In the genomic region with DNA sequence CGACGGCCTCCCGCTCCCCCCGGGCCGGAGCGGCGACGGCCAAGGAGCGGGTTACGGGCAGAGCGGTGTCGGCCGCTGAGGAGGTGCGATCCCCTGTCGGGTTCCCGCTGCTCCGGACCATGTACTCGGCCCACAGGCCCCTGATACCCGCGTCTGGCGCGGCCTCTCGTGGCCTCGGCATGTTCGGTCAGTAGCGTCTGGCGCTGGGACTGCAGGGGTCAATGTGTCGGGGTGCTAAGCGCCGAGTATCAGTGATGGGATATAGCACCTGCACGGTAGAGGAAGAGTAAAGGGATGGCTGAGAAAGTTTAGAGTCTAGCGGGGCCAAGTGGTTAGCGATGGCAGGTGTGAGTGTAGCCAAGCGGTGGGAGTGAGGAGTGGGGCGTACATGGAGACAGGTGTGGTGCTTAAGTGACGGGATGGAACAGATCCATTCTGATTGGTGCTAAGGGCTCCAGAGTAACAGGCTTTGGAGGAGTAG, we compare ENCODE assay signal across 8 mouse cellular contexts. TPM values are rescaled to one million over a fixed set of nuclear protein-coding genes. Genes with fewer than 3 reads are reported as not detected.
DNase-seq lines count a peak whose midpoint lies in the region; ATAC-seq and TF ChIP-seq lines count a peak whose summit lies in the region.

No protein-coding gene starts in this region.

- H3K27ac ChIP-seq in ES-Bruce4 (ENCODE audit: insufficient read depth, low read length) = peak overlapping the region; percentile 17
- peak overlapping the region; percentile 97 for H3K27ac ChIP-seq in embryonic facial prominence, embryonic 11.5 days (replicated peaks; ENCODE audit: low read depth, low read length)
- H3K27ac ChIP-seq in limb, embryonic 13.5 days = peak overlapping the region; percentile 100
- peak overlapping the region; percentile 99 for H3K27ac ChIP-seq in midbrain, embryonic 15.5 days

- H3K9me3 ChIP-seq in ES-Bruce4 (replicated peaks; ENCODE audit: control insufficient read depth, insufficient read depth, low read length, poor library complexity, severe bottlenecking) = no peaks in the 10 kb centered on the region
- H3K9me3 ChIP-seq in embryonic facial prominence, embryonic 11.5 days (replicated peaks; ENCODE audit: control insufficient read depth, low read length) = no peaks in the 10 kb centered on the region
- no peaks in the 10 kb centered on the region for H3K9me3 ChIP-seq in limb, embryonic 13.5 days
- H3K9me3 ChIP-seq in midbrain, embryonic 15.5 days = no peaks in the 10 kb centered on the region

- no peak for TF ChIP-seq EP300 in ES-Bruce4 (IDR thresholded peaks at IDR 0.05; ENCODE audit: insufficient read depth, low read depth, low read length)

- H3K9ac ChIP-seq in ES-Bruce4 (ENCODE audit: low read depth, poor library complexity, severe bottlenecking) = peak overlapping the region; percentile 93
- peak overlapping the region; percentile 83 for H3K9ac ChIP-seq in embryonic facial prominence, embryonic 11.5 days (replicated peaks; ENCODE audit: low read length)
- peak overlapping the region; percentile 89 for H3K9ac ChIP-seq in limb, embryonic 13.5 days
- peak overlapping the region; percentile 74 for H3K9ac ChIP-seq in midbrain, embryonic 15.5 days

- no peak for TF ChIP-seq POLR2A in ES-Bruce4 (IDR thresholded peaks at IDR 0.05; ENCODE audit: insufficient read depth, low read length)

- peaks cover 28% of the 10 kb centered on the region for H3K36me3 ChIP-seq in ES-Bruce4 (ENCODE audit: control insufficient read depth, insufficient read depth, low read length, poor library complexity, severe bottlenecking)
- peaks cover 5% of the 10 kb centered on the region for H3K36me3 ChIP-seq in embryonic facial prominence, embryonic 11.5 days (replicated peaks; ENCODE audit: control insufficient read depth, insufficient read depth, low read depth, low read length)
- H3K36me3 ChIP-seq in limb, embryonic 13.5 days = peaks cover 32% of the 10 kb centered on the region
- peaks cover 29% of the 10 kb centered on the region for H3K36me3 ChIP-seq in midbrain, embryonic 15.5 days (replicated peaks)

- no peak for ATAC-seq in embryonic facial prominence, embryonic 11.5 days (replicated peaks; ENCODE audit: insufficient number of reproducible peaks, low FRiP score, low TSS enrichment, low read depth)
- no peak for ATAC-seq in limb, embryonic 13.5 days (ENCODE audit: low FRiP score, low read depth)
- ATAC-seq in midbrain, embryonic 15.5 days (replicated peaks) = peak; percentile 9; the same call in 1 of the 2 replicates

- H3K4me3 ChIP-seq in ES-Bruce4 (ENCODE audit: low read depth, low read length) = peak overlapping the region; percentile 79
- H3K4me3 ChIP-seq in embryonic facial prominence, embryonic 11.5 days (ENCODE audit: low read depth, low read length) = peak overlapping the region; percentile 78
- peak overlapping the region; percentile 85 for H3K4me3 ChIP-seq in limb, embryonic 13.5 days
- peak overlapping the region; percentile 83 for H3K4me3 ChIP-seq in midbrain, embryonic 15.5 days

- WGBS in embryonic facial prominence, embryonic 11.5 days = under 1% methylated on average over 28 of the region's 36 CpGs
- under 1% methylated on average over 28 of the region's 36 CpGs for WGBS in limb, embryonic 13.5 days
- WGBS in midbrain, embryonic 15.5 days = under 1% methylated on average over 35 of the region's 36 CpGs

- no peak for TF ChIP-seq CTCF in ES-Bruce4 (IDR thresholded peaks at IDR 0.05; ENCODE audit: low read depth, low read length)

- intact Hi-C loops in heart, postnatal 36 days (cut with DNase I) = loop anchor here (2.0 kb wide), 1 partner anchor 34 kb away; the partner anchor contains the start of gene Megf8

- DNase-seq in adrenal gland, adult (ENCODE audit: inconsistent age in 2 of 2, low spot score in 1 of 2) = peak; percentile 81 to 89
- DNase-seq in adrenal gland, adult 8-10 months = no peak
- DNase-seq in embryonic facial prominence, embryonic 11.5 days (ENCODE audit: low spot score) = peak; percentile 50
- DNase-seq in heart, postnatal 36 days = peak; percentile 44 to 68
- DNase-seq in yolk sac, embryonic 10.5 days (ENCODE audit: low spot score) = peak; percentile 71

- H3K27me3 ChIP-seq in ES-Bruce4 (ENCODE audit: control insufficient read depth, insufficient read depth, low read length, poor library complexity, severe bottlenecking) = no peaks in the 10 kb centered on the region
- H3K27me3 ChIP-seq in embryonic facial prominence, embryonic 11.5 days (ENCODE audit: control insufficient read depth, insufficient read depth, low read length) = no peaks in the 10 kb centered on the region
- H3K27me3 ChIP-seq in limb, embryonic 13.5 days = no peaks in the 10 kb centered on the region
- no peaks in the 10 kb centered on the region for H3K27me3 ChIP-seq in midbrain, embryonic 15.5 days (replicated peaks)

- peaks cover 3% of the 10 kb centered on the region for H3K4me1 ChIP-seq in ES-Bruce4 (ENCODE audit: control insufficient read depth, insufficient read depth, low read length)
- H3K4me1 ChIP-seq in embryonic facial prominence, embryonic 11.5 days (ENCODE audit: control insufficient read depth, insufficient read depth, low read length) = peaks cover 17% of the 10 kb centered on the region
- peaks cover 45% of the 10 kb centered on the region for H3K4me1 ChIP-seq in limb, embryonic 13.5 days
- peaks cover 51% of the 10 kb centered on the region for H3K4me1 ChIP-seq in midbrain, embryonic 15.5 days

- H3K4me2 ChIP-seq in embryonic facial prominence, embryonic 11.5 days (ENCODE audit: low read depth, low read length) = peak overlapping the region; percentile 87
- peak overlapping the region; percentile 82 for H3K4me2 ChIP-seq in limb, embryonic 13.5 days (replicated peaks)
- H3K4me2 ChIP-seq in midbrain, embryonic 15.5 days = peak overlapping the region; percentile 90

RNA-seq across cellular contexts. Expression of gene Pafah1b3, which starts 15.0 kb away (rescaled TPM):
- total RNA-seq in adrenal gland, adult 8-10 months (2022) = 10 to 100 TPM; 34.0 to 48.5 (median 42.5) TPM
- polyA plus RNA-seq in ES-Bruce4 (2011; ENCODE audit: insufficient read depth, insufficient read length, low read depth, missing spikeins) = 47.8 and 55.6 TPM in 2 replicates
- 287 and 312 TPM in 2 replicates for polyA plus RNA-seq in embryonic facial prominence, embryonic 11.5 days (2014; fragmentation: Nextera tagmentation; extraction: Ambion mirVana)
- total RNA-seq in heart, postnatal 36 days (2021) = 1 to 10 TPM; 3.7 to 5.1 TPM
- 281 and 307 TPM in 2 replicates for polyA plus RNA-seq in limb, embryonic 13.5 days (2015; fragmentation: Nextera tagmentation; extraction: Ambion mirVana)
- polyA plus RNA-seq in midbrain, embryonic 15.5 days (2015; fragmentation: Nextera tagmentation; extraction: Ambion mirVana) = 671 and 679 TPM in 2 replicates

RNA-seq across cellular contexts. Expression of gene Cic, which starts 15.3 kb away (rescaled TPM):
- 100 to 1,000 TPM; 118 to 195 (median 151) TPM for total RNA-seq in adrenal gland, adult 8-10 months (2022)
- 128 and 141 TPM in 2 replicates for polyA plus RNA-seq in ES-Bruce4 (2011; ENCODE audit: insufficient read depth, insufficient read length, low read depth, missing spikeins)
- 26.6 and 27.0 TPM in 2 replicates for polyA plus RNA-seq in embryonic facial prominence, embryonic 11.5 days (2014; fragmentation: Nextera tagmentation; extraction: Ambion mirVana)
- 10 to 100 TPM; 63.7 to 68.7 TPM for total RNA-seq in heart, postnatal 36 days (2021)
- 40.9 and 43.6 TPM in 2 replicates for polyA plus RNA-seq in limb, embryonic 13.5 days (2015; fragmentation: Nextera tagmentation; extraction: Ambion mirVana)
- 42.1 and 45.9 TPM in 2 replicates for polyA plus RNA-seq in midbrain, embryonic 15.5 days (2015; fragmentation: Nextera tagmentation; extraction: Ambion mirVana)

RNA-seq across cellular contexts. Expression of gene Prr19, which starts 18.4 kb away (rescaled TPM):
- total RNA-seq in adrenal gland, adult 8-10 months (2022) = not detected
- polyA plus RNA-seq in ES-Bruce4 (2011; ENCODE audit: insufficient read depth, insufficient read length, low read depth, missing spikeins) = 1.3 and 1.6 TPM in 2 replicates
- 1.6 TPM in 2 replicates for polyA plus RNA-seq in embryonic facial prominence, embryonic 11.5 days (2014; fragmentation: Nextera tagmentation; extraction: Ambion mirVana)
- total RNA-seq in heart, postnatal 36 days (2021) = not detected
- polyA plus RNA-seq in limb, embryonic 13.5 days (2015; fragmentation: Nextera tagmentation; extraction: Ambion mirVana) = 0.91 and 1.1 TPM in 2 replicates
- 3.7 and 4.5 TPM in 2 replicates for polyA plus RNA-seq in midbrain, embryonic 15.5 days (2015; fragmentation: Nextera tagmentation; extraction: Ambion mirVana)

RNA-seq across cellular contexts. Expression of gene Tmem145, which starts 23.1 kb away (rescaled TPM):
- total RNA-seq in adrenal gland, adult 8-10 months (2022) = 1 to 10 TPM; 1.8 to 4.8 (median 4.5) TPM
- polyA plus RNA-seq in ES-Bruce4 (2011; ENCODE audit: insufficient read depth, insufficient read length, low read depth, missing spikeins) = 2.0 and 2.5 TPM in 2 replicates
- polyA plus RNA-seq in embryonic facial prominence, embryonic 11.5 days (2014; fragmentation: Nextera tagmentation; extraction: Ambion mirVana) = 0.91 and 1.3 TPM in 2 replicates
- total RNA-seq in heart, postnatal 36 days (2021) = not detected
- polyA plus RNA-seq in limb, embryonic 13.5 days (2015; fragmentation: Nextera tagmentation; extraction: Ambion mirVana) = 1.5 and 1.9 TPM in 2 replicates
- polyA plus RNA-seq in midbrain, embryonic 15.5 days (2015; fragmentation: Nextera tagmentation; extraction: Ambion mirVana) = 94.8 and 102 TPM in 2 replicates

RNA-seq across cellular contexts. Expression of gene Erf, which starts 32.2 kb away (rescaled TPM):
- 10 to 100 TPM; 23.6 to 29.4 (median 27.2) TPM for total RNA-seq in adrenal gland, adult 8-10 months (2022)
- polyA plus RNA-seq in ES-Bruce4 (2011; ENCODE audit: insufficient read depth, insufficient read length, low read depth, missing spikeins) = 61.8 and 63.8 TPM in 2 replicates
- polyA plus RNA-seq in embryonic facial prominence, embryonic 11.5 days (2014; fragmentation: Nextera tagmentation; extraction: Ambion mirVana) = 19.4 and 22.6 TPM in 2 replicates
- 10 to 100 TPM; 22.3 to 26.2 TPM for total RNA-seq in heart, postnatal 36 days (2021)
- 25.6 and 26.6 TPM in 2 replicates for polyA plus RNA-seq in limb, embryonic 13.5 days (2015; fragmentation: Nextera tagmentation; extraction: Ambion mirVana)
- 3.3 and 5.3 TPM in 2 replicates for polyA plus RNA-seq in midbrain, embryonic 15.5 days (2015; fragmentation: Nextera tagmentation; extraction: Ambion mirVana)

Comparison
In these comparisons a context has a peak if more than half of its experiments do, and no peak if none do; other contexts are left out.
1. H3K27ac ChIP-seq: peak in every context shown above with its lines; median percentile 100 in limb, embryonic 13.5 days; 99 in midbrain, embryonic 15.5 days; 97 in embryonic facial prominence, embryonic 11.5 days; 17 in ES-Bruce4.